21 mouse cellular contexts compared by ENCODE assay signal in the genomic region with DNA sequence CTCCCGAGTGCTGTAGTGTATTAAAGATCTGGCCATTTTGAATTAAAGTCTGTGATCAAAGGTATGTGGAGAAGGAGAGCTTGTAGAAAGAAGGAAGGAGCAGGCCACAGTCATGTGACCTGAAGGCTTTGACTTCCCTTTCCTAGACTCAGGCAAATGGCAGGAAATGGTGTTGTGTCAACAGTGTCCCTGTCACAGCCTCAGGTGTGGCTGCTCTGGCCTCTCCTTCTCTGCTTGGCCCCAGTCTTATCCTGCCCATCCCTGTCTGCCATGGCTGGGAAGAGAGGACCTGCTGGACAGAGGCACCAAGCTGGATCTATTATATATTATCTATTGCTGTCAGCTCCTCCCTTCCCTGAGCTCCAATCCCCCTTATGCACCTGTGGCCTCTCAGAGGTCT. TPM values are rescaled to one million over a fixed set of nuclear protein-coding genes. Genes with fewer than 3 reads are reported as not detected.
A peak's percentile ranks its signal among the peaks of the same experiment; 100 is the strongest.
DNase-seq lines count a peak whose midpoint lies in the region; ATAC-seq and TF ChIP-seq lines count a peak whose summit lies in the region.
"Had no signal": no experiment of that assay in that cellular context is flagged by ENCODE, and none has a peak within 500 bp of the region (broad histone marks: within the 10 kb centered on the region; RNA-seq: fewer than 3 reads in every experiment).

No protein-coding gene starts in this region.

- WGBS in liver, postnatal 0 days (ENCODE audit: insufficient replicate concordance): 44% methylated on average over 1 of the region's 1 CpGs
- WGBS in liver, embryonic 11.5 days: 34% methylated on average over 1 of the region's 1 CpGs
- WGBS in intestine, postnatal 0 days: 48% methylated on average over 1 of the region's 1 CpGs
- 31% methylated on average over 1 of the region's 1 CpGs for WGBS in small intestine, adult 2 months
- 81% methylated on average over 1 of the region's 1 CpGs for WGBS in hindbrain, embryonic 13.5 days

- DNase-seq in liver, postnatal 0 days: no peak
- DNase-seq in liver, embryonic 11.5 days (ENCODE audit: low spot score): no peak
- no peak for DNase-seq in left cerebral cortex, adult 9 months (ENCODE audit: low spot score in 2 of 2)
- no peak for DNase-seq in gastrocnemius, adult 2 months
- DNase-seq: cerebellum, postnatal 10 days; layer of hippocampus, adult 9-11 months; thymus, adult 2 months had no signal

- no peaks in the 10 kb centered on the region for H3K9me3 ChIP-seq in liver, postnatal 0 days (ENCODE audit: low read length)
- no peaks in the 10 kb centered on the region for H3K9me3 ChIP-seq in liver, embryonic 11.5 days (ENCODE audit: control insufficient read depth, low read length)
- H3K9me3 ChIP-seq in intestine, postnatal 0 days (ENCODE audit: control insufficient read depth): no peaks in the 10 kb centered on the region
- no peaks in the 10 kb centered on the region for H3K9me3 ChIP-seq in hindbrain, embryonic 13.5 days
- H3K9me3 ChIP-seq: hindbrain, embryonic 12.5 days; liver, embryonic 12.5 days; midbrain, embryonic 12.5 days had no signal

- H3K9ac ChIP-seq in liver, postnatal 0 days (replicated peaks): no peak overlapping the region
- no peak overlapping the region for H3K9ac ChIP-seq in liver, embryonic 11.5 days (ENCODE audit: low read depth, low read length)
- no peak overlapping the region for H3K9ac ChIP-seq in intestine, postnatal 0 days (ENCODE audit: low read depth, low read length)
- H3K9ac ChIP-seq in hindbrain, embryonic 13.5 days: no peak overlapping the region
- H3K9ac ChIP-seq: hindbrain, embryonic 12.5 days; liver, embryonic 12.5 days; midbrain, embryonic 12.5 days had no signal

- intact Hi-C loops in gastrocnemius, adult 2 months (cut with DNase I): no loop called here

- ATAC-seq in liver, postnatal 0 days: peak; percentile 16
- no peak for ATAC-seq in liver, embryonic 11.5 days (replicated peaks; ENCODE audit: low FRiP score)
- ATAC-seq in activated CD4-positive, CD25-positive, alpha-beta regulatory T cell, adult 4 months: peak; percentile 23
- peak; percentile 81 for ATAC-seq in intestine, postnatal 0 days
- no peak for ATAC-seq in hindbrain, embryonic 13.5 days (ENCODE audit: low FRiP score)
- ATAC-seq: forebrain, embryonic 16.5 days; liver, embryonic 12.5 days had no signal

- H3K27ac ChIP-seq in liver, postnatal 0 days (ENCODE audit: low read depth): peak overlapping the region; percentile 76
- no peak overlapping the region for H3K27ac ChIP-seq in liver, embryonic 11.5 days (ENCODE audit: low read depth, low read length)
- H3K27ac ChIP-seq in intestine, postnatal 0 days (ENCODE audit: low read depth, low read length): peak overlapping the region; percentile 89
- H3K27ac ChIP-seq in small intestine, adult 2 months (ENCODE audit: insufficient read depth, low read depth, low read length): peak overlapping the region; percentile 79
- no peak overlapping the region for H3K27ac ChIP-seq in hindbrain, embryonic 13.5 days
- H3K27ac ChIP-seq in gastrocnemius, adult 2 months: no peak overlapping the region
- H3K27ac ChIP-seq: hindbrain, embryonic 12.5 days; liver, embryonic 12.5 days; midbrain, embryonic 12.5 days had no signal

- TF ChIP-seq CTCF in liver, postnatal 0 days (IDR thresholded peaks at IDR 0.05; ENCODE audit: low read depth): no peak
- no peak for TF ChIP-seq CTCF in intestine, postnatal 0 days (IDR thresholded peaks at IDR 0.05; ENCODE audit: low read depth)
- TF ChIP-seq CTCF in small intestine, adult 2 months (IDR thresholded peaks at IDR 0.05; ENCODE audit: extremely low read depth, insufficient read length, insufficient replicate concordance, low read depth, low read length): no peak
- no peak for TF ChIP-seq CTCF in gastrocnemius, adult 2 months (IDR thresholded peaks at IDR 0.05)

- no peak overlapping the region for H3K4me3 ChIP-seq in liver, postnatal 0 days (ENCODE audit: low read depth, low read length)
- H3K4me3 ChIP-seq in liver, embryonic 11.5 days (ENCODE audit: low read depth, low read length): no peak overlapping the region
- no peak overlapping the region for H3K4me3 ChIP-seq in intestine, postnatal 0 days (ENCODE audit: low read depth, low read length)
- no peak overlapping the region for H3K4me3 ChIP-seq in small intestine, adult 2 months (ENCODE audit: low read depth, low read length)
- H3K4me3 ChIP-seq in hindbrain, embryonic 13.5 days: no peak overlapping the region
- no peak overlapping the region for H3K4me3 ChIP-seq in gastrocnemius, adult 2 months
- H3K4me3 ChIP-seq: hindbrain, embryonic 12.5 days; liver, embryonic 12.5 days; midbrain, embryonic 12.5 days; myocyte had no signal

- peaks cover 32% of the 10 kb centered on the region for H3K4me1 ChIP-seq in liver, postnatal 0 days (ENCODE audit: insufficient read depth)
- peaks cover 26% of the 10 kb centered on the region for H3K4me1 ChIP-seq in liver, embryonic 11.5 days (replicated peaks; ENCODE audit: control insufficient read depth, insufficient read depth, low read length)
- peaks cover 25% of the 10 kb centered on the region for H3K4me1 ChIP-seq in intestine, postnatal 0 days (replicated peaks; ENCODE audit: control insufficient read depth, insufficient read depth, low read length)
- peaks cover 40% of the 10 kb centered on the region for H3K4me1 ChIP-seq in small intestine, adult 2 months (ENCODE audit: control insufficient read depth, insufficient read depth, insufficient read length, low read length)
- peaks cover 20% of the 10 kb centered on the region for H3K4me1 ChIP-seq in hindbrain, embryonic 13.5 days (replicated peaks)

- no peaks in the 10 kb centered on the region for H3K36me3 ChIP-seq in liver, postnatal 0 days (replicated peaks; ENCODE audit: insufficient read depth, low read length)
- H3K36me3 ChIP-seq in liver, embryonic 11.5 days (ENCODE audit: control insufficient read depth, insufficient read depth, low read length): no peaks in the 10 kb centered on the region
- no peaks in the 10 kb centered on the region for H3K36me3 ChIP-seq in intestine, postnatal 0 days (ENCODE audit: control insufficient read depth, insufficient read depth)
- no peaks in the 10 kb centered on the region for H3K36me3 ChIP-seq in small intestine, adult 2 months (ENCODE audit: control insufficient read depth, insufficient read depth, low read length)
- H3K36me3 ChIP-seq in hindbrain, embryonic 13.5 days: no peaks in the 10 kb centered on the region
- H3K36me3 ChIP-seq: hindbrain, embryonic 12.5 days; liver, embryonic 12.5 days; midbrain, embryonic 12.5 days had no signal

- H3K27me3 ChIP-seq in liver, postnatal 0 days (ENCODE audit: insufficient read depth, low read length): no peaks in the 10 kb centered on the region
- H3K27me3 ChIP-seq in liver, embryonic 11.5 days (replicated peaks; ENCODE audit: control insufficient read depth, insufficient read depth, low read length): no peaks in the 10 kb centered on the region
- no peaks in the 10 kb centered on the region for H3K27me3 ChIP-seq in intestine, postnatal 0 days (replicated peaks; ENCODE audit: control insufficient read depth, insufficient read depth, low read length)
- no peaks in the 10 kb centered on the region for H3K27me3 ChIP-seq in small intestine, adult 2 months (ENCODE audit: control insufficient read depth, insufficient read depth, low read length)
- H3K27me3 ChIP-seq in hindbrain, embryonic 13.5 days: peaks cover 22% of the 10 kb centered on the region

- H3K4me2 ChIP-seq in liver, postnatal 0 days (ENCODE audit: low read depth, low read length): peak overlapping the region; percentile 32
- no peak overlapping the region for H3K4me2 ChIP-seq in liver, embryonic 11.5 days
- no peak overlapping the region for H3K4me2 ChIP-seq in intestine, postnatal 0 days (replicated peaks; ENCODE audit: low read depth)
- H3K4me2 ChIP-seq in hindbrain, embryonic 13.5 days: no peak overlapping the region
- H3K4me2 ChIP-seq: hindbrain, embryonic 12.5 days; liver, embryonic 12.5 days; midbrain, embryonic 12.5 days had no signal

- TF ChIP-seq POLR2A in small intestine, adult 2 months (IDR thresholded peaks at IDR 0.05; ENCODE audit: low read depth, low read length): no peak; the same call in 1 of the 2 replicates

- no peak for TF ChIP-seq EP300 in liver, postnatal 0 days (IDR thresholded peaks at IDR 0.05; ENCODE audit: low read depth)

RNA-seq across cellular contexts. Expression of gene Tnfrsf1a, which starts 3.5 kb away (rescaled TPM):
- 40.5 and 41.1 TPM in 2 replicates for polyA plus RNA-seq in liver, postnatal 0 days (2015; fragmentation: Nextera tagmentation; extraction: Ambion mirVana)
- 37.0 and 38.0 TPM in 2 replicates for polyA plus RNA-seq in liver, embryonic 11.5 days (2014; fragmentation: Nextera tagmentation; extraction: Ambion mirVana)
- polyA plus RNA-seq in activated CD4-positive, CD25-positive, alpha-beta regulatory T cell, adult 4 months (2017; shearing (Covaris generic)): 10 to 100 TPM; 20.2 to 25.5 TPM
- polyA plus RNA-seq in intestine, postnatal 0 days (2015; fragmentation: Nextera tagmentation; extraction: Ambion mirVana): 108 and 109 TPM in 2 replicates
- polyA plus RNA-seq in small intestine, adult 2 months (2012; rRNA removed): 90.5 and 207 TPM in 2 replicates
- 15.1 and 15.7 TPM in 2 replicates for polyA plus RNA-seq in hindbrain, embryonic 13.5 days (2015; fragmentation: Nextera tagmentation; extraction: Ambion mirVana)
- total RNA-seq in gastrocnemius, adult 2 months (2021): 10 to 100 TPM; 25.8 to 26.2 TPM

RNA-seq across cellular contexts. Expression of gene Scnn1a, which starts 25.2 kb away (rescaled TPM):
- 0.76 and 1.1 TPM in 2 replicates for polyA plus RNA-seq in liver, postnatal 0 days (2015; fragmentation: Nextera tagmentation; extraction: Ambion mirVana)
- 0.55 and 0.74 TPM in 2 replicates for polyA plus RNA-seq in liver, embryonic 11.5 days (2014; fragmentation: Nextera tagmentation; extraction: Ambion mirVana)
- not detected for polyA plus RNA-seq in activated CD4-positive, CD25-positive, alpha-beta regulatory T cell, adult 4 months (2017; shearing (Covaris generic))
- 16.9 and 19.0 TPM in 2 replicates for polyA plus RNA-seq in intestine, postnatal 0 days (2015; fragmentation: Nextera tagmentation; extraction: Ambion mirVana)
- polyA plus RNA-seq in small intestine, adult 2 months (2012; rRNA removed): 11.7 and 11.9 TPM in 2 replicates
- polyA plus RNA-seq in hindbrain, embryonic 13.5 days (2015; fragmentation: Nextera tagmentation; extraction: Ambion mirVana): 0.29 and 0.31 TPM in 2 replicates
- total RNA-seq in gastrocnemius, adult 2 months (2021): under 1 TPM; 0.10 to 0.14 TPM

RNA-seq across cellular contexts. Expression of gene Ltbr, which starts 31.9 kb away (rescaled TPM):
- polyA plus RNA-seq in liver, postnatal 0 days (2015; fragmentation: Nextera tagmentation; extraction: Ambion mirVana): 31.8 TPM in 2 replicates
- polyA plus RNA-seq in liver, embryonic 11.5 days (2014; fragmentation: Nextera tagmentation; extraction: Ambion mirVana): 30.1 and 34.7 TPM in 2 replicates
- not detected for polyA plus RNA-seq in activated CD4-positive, CD25-positive, alpha-beta regulatory T cell, adult 4 months (2017; shearing (Covaris generic))
- 104 and 110 TPM in 2 replicates for polyA plus RNA-seq in intestine, postnatal 0 days (2015; fragmentation: Nextera tagmentation; extraction: Ambion mirVana)
- 122 and 167 TPM in 2 replicates for polyA plus RNA-seq in small intestine, adult 2 months (2012; rRNA removed)
- polyA plus RNA-seq in hindbrain, embryonic 13.5 days (2015; fragmentation: Nextera tagmentation; extraction: Ambion mirVana): 13.5 and 15.2 TPM in 2 replicates
- total RNA-seq in gastrocnemius, adult 2 months (2021): 10 to 100 TPM; 20.3 to 21.2 TPM

RNA-seq across cellular contexts. Expression of gene Plekhg6, which starts 35.0 kb away (rescaled TPM):
- 1.1 and 1.2 TPM in 2 replicates for polyA plus RNA-seq in liver, postnatal 0 days (2015; fragmentation: Nextera tagmentation; extraction: Ambion mirVana)
- polyA plus RNA-seq in liver, embryonic 11.5 days (2014; fragmentation: Nextera tagmentation; extraction: Ambion mirVana): 0.30 and 0.35 TPM in 2 replicates
- polyA plus RNA-seq in activated CD4-positive, CD25-positive, alpha-beta regulatory T cell, adult 4 months (2017; shearing (Covaris generic)): not detected
- 31.4 and 37.0 TPM in 2 replicates for polyA plus RNA-seq in intestine, postnatal 0 days (2015; fragmentation: Nextera tagmentation; extraction: Ambion mirVana)
- 26.0 and 66.6 TPM in 2 replicates for polyA plus RNA-seq in small intestine, adult 2 months (2012; rRNA removed)
- polyA plus RNA-seq in hindbrain, embryonic 13.5 days (2015; fragmentation: Nextera tagmentation; extraction: Ambion mirVana): 0.12 TPM in 2 replicates
- not detected for total RNA-seq in gastrocnemius, adult 2 months (2021)
- total RNA-seq: gastrocnemius, adult 18-20 months had no signal
- polyA plus RNA-seq: forebrain, embryonic 16.5 days had no signal

RNA-seq across cellular contexts. Expression of gene Tuba3a, which starts 59.8 kb away (rescaled TPM):
- not detected in 2 replicates for polyA plus RNA-seq in liver, postnatal 0 days (2015; fragmentation: Nextera tagmentation; extraction: Ambion mirVana)
- 0.12 TPM in 1 of 2 replicates, not detected in the other for polyA plus RNA-seq in liver, embryonic 11.5 days (2014; fragmentation: Nextera tagmentation; extraction: Ambion mirVana)
- 1 to 10 TPM; 1.3 to 1.8 TPM for polyA plus RNA-seq in activated CD4-positive, CD25-positive, alpha-beta regulatory T cell, adult 4 months (2017; shearing (Covaris generic))
- polyA plus RNA-seq in intestine, postnatal 0 days (2015; fragmentation: Nextera tagmentation; extraction: Ambion mirVana): not detected in 2 replicates
- polyA plus RNA-seq in small intestine, adult 2 months (2012; rRNA removed): not detected in 2 replicates
- polyA plus RNA-seq in hindbrain, embryonic 13.5 days (2015; fragmentation: Nextera tagmentation; extraction: Ambion mirVana): not detected in 2 replicates
- not detected for total RNA-seq in gastrocnemius, adult 2 months (2021)
- total RNA-seq: adrenal gland, postnatal 4 days; gastrocnemius, adult 18-20 months; left cerebral cortex, postnatal 14 days had no signal
- polyA plus RNA-seq: embryonic facial prominence, embryonic 11.5 days; forebrain, embryonic 16.5 days; heart, postnatal 0 days; hindbrain, embryonic 12.5 days; liver, embryonic 12.5 days; midbrain, embryonic 12.5 days; myocyte had no signal

Comparison
In these comparisons a context has a peak if more than half of its experiments do, and no peak if none do; other contexts are left out.
1. ATAC-seq: peak in liver, postnatal 0 days (single experiment), activated CD4-positive, CD25-positive, alpha-beta regulatory T cell, adult 4 months (single experiment) and intestine, postnatal 0 days (single experiment); none in liver, embryonic 11.5 days (single experiment) and hindbrain, embryonic 13.5 days (single experiment).
2. H3K27ac ChIP-seq: peak in liver, postnatal 0 days (single experiment), intestine, postnatal 0 days (single experiment) and small intestine, adult 2 months (single experiment); none in liver, embryonic 11.5 days (single experiment), hindbrain, embryonic 13.5 days (single experiment) and gastrocnemius, adult 2 months (single experiment).
3. RNA of gene Ltbr, which starts 31.9 kb away (polyA plus RNA-seq): 122 to 167 TPM in small intestine, adult 2 months, 104 to 110 TPM in intestine, postnatal 0 days, 30.1 to 34.7 TPM in liver, embryonic 11.5 days, 31.8 TPM in liver, postnatal 0 days and 13.5 to 15.2 TPM in hindbrain, embryonic 13.5 days; not detected in activated CD4-positive, CD25-positive, alpha-beta regulatory T cell, adult 4 months; every median in the first group is over 10 times any median in the second.